Mouse (Mus musculus) thymus, adult 2 months (tissue): Measurements from ENCODE around the gene Fkbp15.

Experiments used
- CTCF ChIP-seq: fragments of 200-500 bp; IDR thresholded peaks from 2 replicates; pipeline ENCODE4 v1.5.1; 2012; ENCODE audit warnings: mild to moderate bottlenecking, control low read depth, low read length, moderate library complexity, borderline replicate concordance; ENCODE audit not compliant: control insufficient read depth, poor library complexity, insufficient read depth; ENCODE audit errors: extremely low read depth
- POLR2A ChIP-seq: fragments of 200-500 bp; IDR thresholded peaks from 2 replicates; pipeline ENCODE4 v1.6.1; 2012; ENCODE audit warnings: mild to moderate bottlenecking, low read length, control low read depth, moderate library complexity; ENCODE audit not compliant: control insufficient read depth, poor library complexity, insufficient read depth; ENCODE audit errors: extremely low read depth

DNA sequence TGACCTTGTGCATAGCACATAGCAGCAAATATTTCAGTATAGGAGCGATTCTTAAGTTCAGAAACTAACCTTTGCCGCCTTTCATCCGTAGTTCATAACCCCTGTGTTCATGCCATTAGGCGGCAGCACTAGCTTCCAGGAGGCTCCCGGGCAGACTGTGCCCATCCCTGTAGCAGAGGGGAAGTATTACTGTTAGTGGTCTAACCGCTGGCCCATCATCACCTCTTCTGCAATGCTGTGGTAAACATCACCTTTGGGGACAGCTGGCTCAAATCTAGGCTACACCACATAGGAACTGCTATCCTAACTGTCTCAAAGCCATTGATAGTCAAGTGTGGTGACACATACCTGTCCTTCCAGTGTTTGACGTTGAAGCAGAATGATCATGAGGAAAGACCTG, 31.5 kb upstream of the Fkbp15 start:
- TF ChIP-seq CTCF (no peak), POLR2A (no peak)
